Mouse (Mus musculus): Measurements from ENCODE around the gene Rarg.
"Not testable (repeated sequence)": the region's sequence is repeated elsewhere in the genome, so short reads cannot be mapped to it uniquely, and the experiment has no call there.

Gene Rarg

DNA sequence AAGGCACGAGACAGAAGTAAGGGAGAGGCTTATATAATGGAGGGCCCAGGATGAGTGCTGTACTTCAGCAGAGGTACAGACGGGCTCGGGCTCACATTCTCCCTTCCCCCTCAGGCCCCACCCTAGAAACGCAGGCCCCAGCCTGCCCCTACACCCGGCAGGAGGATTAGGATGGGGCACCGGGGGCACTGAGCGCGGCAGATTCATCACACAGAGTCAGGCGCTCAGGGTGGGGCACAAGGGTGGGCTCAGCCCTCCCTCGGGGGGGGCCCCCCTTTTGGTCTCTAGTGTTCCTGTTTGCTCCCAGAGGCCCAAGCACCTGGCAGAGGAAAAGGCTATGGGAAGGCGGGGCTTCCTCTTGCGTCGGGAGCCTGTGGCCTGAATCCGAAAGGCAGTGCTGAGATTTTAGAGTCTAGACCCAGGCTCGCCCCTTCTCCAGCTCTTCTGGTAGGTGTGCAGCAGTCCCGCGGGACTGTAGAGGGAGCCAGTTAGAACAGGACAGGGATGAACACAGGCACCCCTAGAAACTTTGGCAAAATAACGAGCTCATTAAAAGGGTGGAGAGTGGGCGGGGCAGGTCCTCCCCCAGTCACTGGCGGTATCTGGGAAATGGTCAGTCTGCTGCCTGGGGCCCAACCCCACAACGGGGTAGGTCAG lies 21.8 kb downstream of the Rarg start:
- DNase-seq, result no peak

DNA sequence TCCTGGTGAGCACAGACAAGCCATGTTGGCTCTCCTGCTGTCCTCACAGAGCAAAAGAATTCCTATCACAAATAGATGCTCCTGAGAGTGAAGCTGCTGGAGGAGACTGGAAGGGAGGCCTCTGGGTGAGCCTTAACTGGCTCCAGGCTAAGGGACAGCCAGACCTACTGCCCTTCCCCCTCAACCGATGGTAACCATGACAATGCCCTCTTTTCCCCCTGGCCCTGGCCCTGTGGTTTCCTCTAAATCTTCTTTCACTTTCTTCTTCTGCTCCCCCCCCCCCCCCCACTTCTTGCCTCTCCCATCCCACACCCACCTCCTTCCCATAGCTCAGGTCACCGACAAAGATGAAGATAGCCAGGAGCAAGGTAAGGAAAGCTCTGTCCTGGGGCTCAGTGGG lies 23.4 kb downstream of the Rarg start:
- no peak for DNase-seq

DNA sequence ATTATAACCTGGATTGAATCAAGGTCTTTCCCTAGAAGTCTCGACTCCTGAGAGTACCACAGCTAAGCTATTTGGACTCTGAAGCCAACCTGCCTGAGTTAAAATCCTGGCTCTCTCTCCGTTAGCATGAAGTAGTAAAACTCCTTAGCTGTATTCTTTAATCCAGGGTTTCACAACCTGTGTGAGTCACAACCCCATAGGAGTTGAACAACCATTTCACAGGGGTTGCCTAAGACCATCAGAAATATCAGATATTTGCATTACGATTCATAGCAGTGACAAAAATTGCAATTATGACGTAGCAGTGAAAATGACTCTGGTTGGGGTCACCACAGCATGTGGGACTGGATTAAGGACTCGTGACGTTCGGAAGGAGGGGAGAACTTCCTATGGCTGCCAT lies 24.6 kb downstream of the Rarg start:
- DNase-seq, result no peak

DNA sequence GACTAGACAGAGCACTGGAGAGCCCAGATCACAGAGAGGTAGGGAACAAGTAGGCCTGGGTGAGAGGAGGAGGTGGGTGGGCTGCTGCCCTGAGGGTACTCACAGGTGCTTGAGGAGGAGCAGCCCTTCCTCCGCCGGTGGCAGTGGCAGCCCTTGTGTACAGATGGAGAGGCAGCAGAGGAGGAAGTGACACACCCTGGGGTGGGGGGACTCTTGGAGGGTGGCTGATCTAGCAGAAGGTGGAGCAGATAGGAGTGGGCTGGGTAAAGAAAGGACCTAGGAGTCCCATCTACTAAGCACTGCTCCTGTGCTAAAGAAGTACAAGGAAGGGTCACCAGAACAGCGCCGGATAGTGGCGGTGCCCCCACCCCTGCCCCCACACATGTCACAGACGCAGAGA lies 25.6 kb downstream of the Rarg start, which contains the start of gene Itgb7:
Gene Itgb7 (minus strand): TSS at position 197 of the 400 bp plus-strand sequence.
- DNase-seq, result no peak

DNA sequence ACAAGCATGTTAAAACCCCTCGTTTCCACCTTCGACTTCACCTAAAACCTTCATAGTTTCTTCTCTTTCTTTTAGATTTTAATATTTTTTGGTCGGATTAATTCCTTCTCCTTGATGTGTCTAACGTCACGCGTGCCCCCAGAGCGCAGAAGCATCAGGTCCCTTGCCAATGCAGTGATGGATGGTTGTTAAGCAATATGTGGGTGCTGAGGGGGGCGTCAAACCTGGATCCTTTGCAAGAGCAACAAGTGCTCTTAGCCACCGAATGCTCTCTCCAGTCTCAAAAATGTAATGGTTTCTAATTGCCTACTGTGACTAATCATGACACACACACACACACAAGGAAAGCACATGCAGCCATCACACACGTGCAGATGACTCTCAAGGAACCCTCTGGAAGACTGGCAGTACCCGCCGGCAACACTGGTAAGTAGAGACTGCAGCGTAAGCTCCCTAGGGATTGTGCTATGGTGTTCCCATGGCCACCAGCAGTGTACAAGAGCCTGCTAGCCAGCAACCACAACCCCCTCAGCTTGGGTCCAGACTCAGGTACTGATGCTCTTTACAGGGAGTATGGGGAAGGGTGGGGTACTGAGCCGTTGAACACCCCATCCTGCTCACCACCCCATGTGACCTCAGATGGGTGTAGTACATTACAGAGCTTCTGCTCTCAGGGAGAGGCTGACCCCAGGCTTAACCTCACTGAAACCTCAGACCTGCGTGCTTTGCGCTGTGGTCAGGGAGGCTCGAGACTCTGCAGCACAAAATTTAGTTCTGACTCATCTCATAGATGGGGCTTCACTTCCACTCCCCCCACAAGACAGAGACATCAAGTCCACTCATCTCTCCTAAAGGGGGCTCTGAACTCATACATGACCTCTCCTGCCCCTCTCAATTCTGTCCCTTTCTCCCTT lies 26.7 kb downstream of the Rarg start:
- no peak for DNase-seq

DNA sequence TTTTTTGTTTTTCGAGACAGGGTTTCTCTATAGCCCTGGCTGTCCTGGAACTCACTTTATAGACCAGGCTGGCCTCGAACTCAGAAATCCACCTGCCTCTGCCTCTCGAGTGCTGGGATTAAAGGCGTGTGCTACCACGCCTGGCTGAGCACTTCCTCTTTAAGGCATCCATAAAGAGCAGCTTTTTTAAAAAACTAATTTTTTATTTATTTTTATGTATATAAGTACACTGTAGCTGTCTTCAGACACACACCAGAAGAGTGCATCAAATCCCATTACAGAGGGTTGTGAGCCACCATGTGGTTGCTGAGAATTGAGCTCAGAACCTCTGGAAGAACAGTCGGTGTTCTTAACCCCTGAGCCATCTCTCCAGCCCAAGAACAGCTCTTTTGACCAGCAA lies 31.7 kb downstream of the Rarg start:
- not testable (repeated sequence) for DNase-seq

DNA sequence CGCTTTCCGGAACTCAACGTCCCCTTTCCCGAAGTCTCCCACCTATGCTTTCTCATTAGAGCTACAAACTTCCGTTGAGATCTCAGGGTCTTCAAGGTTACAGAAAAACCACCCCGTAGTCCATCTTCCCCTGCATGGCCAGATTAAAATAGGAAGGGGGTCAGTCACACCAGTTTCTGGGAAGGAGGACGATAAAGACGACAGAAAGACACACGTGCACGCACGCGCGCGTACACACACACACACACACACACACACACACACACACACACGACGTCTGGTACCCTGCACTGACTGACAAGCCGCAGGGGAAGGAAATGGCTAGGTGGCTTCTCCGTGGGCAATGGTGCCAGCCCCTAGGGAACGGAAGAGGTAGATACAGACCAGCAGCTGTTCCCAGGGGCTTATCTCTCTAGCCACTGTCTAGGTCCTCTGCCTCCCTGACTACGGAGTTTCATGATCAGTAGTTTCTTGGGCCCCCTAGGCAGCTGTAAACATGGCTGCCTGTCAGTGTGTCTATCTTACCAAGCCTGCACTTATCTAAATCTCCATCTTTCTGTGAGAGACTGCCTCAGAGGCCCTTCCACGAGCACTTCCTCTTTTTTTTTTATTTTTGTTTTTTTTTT lies 32.2 kb downstream of the Rarg start:
- no peak for DNase-seq

DNA sequence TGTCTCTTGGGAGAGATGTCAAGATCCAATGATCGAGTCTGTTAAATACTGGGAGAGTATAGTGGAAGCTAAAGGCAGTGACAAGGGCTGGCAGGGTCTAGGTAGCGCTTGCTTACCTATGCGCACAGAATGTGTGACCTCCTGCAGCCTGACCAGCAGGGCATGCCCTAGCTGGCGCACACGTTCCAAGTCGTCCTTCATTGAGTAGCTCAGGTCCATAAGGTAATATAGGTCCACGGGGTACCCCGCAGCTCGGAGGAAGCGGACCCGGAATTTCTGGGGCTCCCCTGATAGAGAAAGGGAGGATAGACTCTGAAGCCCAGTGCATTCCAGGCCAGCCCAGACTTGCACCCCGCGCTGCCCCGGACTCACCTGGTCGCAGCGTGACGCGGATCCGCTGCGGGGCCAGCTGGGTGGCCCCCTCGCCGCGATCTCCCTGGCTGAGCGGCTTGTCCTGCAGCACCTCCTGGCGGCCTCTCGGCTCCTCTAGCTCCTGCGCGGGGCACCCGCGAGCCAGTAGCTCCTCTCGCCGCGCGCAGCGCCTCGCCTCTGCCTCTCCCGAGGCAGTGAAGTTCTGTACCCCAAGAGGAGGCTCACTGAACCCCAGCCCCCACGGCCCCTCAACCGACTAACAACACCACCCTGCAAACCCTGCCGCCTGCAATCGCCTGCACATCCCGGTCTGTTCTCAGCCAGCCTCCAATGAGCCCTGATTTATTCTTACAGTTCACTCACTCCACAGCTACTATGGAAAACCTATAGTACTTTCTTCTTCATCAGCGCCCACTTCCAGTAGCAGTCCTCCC lies 32.9 kb downstream of the Rarg start:
- peak; percentile 79 for DNase-seq

DNA sequence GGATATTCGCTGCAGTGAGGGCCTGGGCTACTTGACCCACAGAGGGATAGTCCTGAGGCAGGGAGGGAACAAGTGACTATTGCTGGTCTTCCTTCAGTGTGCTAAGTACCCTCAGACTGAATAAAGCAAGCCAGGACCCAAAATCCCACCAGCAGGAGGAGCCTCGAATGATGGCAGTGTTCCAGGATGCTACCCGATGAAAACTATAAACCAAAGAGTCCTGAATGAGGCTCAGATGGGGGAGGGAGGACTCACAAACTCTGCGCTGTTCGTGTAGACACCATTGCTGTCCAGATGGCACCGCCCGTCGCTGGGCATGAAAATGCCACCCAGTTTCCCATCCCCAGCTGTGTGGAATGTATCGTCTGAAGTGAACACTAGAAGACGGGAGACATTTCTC lies 34.9 kb downstream of the Rarg start:
- DNase-seq, result no peak

DNA sequence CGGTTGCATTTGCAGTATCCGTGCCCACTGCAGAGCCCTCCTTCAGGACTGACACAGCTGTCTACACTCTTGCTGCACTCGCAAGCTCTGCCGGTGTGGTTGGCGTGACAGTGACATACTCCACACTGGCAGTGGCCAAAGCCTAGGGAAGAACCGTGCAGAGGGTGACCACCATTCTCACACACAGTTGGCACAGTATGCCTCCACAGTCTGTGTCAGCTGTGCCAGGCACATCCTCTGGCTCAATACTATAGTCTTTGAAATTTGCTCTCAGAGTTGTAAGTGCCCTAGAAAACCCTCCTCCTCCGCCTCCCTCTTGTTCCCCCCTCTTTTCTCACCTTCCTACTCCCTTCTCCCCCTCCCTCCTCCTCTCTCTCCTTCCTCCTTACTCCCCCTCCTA lies 40.0 kb downstream of the Rarg start:
- no peak for DNase-seq

DNA sequence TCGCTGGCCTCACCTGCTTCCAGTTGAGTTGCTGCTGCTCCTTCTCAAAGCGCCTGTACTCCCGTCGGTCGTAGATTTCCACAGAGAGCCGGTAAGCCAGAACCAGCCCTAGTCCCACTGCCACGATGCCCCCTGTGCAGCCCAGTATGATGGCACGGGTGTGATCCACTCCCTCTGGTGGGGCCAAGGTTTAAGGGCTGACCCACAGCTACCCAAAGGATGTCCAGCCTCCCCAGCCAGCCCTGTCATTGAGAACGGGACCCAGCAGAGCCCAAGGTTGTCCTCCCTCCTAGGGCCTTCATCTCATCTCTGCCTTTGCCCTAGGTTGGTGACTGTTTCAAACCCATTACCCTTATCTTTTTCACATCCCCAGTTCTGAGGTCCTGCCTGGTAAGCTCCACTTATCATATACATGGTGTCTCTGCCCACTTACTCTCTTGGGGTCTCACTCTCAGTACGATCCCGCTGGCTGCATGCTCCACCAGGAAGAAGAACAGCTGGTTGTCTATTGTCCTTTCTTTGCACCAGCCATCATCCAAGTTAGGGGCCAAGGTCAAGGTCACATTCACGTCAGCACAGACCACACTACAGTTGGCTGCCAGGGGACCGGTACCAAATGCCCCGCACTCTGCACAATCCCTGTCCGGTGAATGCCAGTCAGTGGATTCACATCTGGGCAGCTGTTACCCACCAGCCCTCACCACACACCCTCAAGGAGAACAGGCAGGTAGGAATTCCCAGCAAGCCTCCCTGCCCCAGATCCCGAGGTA lies 40.7 kb downstream of the Rarg start:
- DNase-seq, result no peak

DNA sequence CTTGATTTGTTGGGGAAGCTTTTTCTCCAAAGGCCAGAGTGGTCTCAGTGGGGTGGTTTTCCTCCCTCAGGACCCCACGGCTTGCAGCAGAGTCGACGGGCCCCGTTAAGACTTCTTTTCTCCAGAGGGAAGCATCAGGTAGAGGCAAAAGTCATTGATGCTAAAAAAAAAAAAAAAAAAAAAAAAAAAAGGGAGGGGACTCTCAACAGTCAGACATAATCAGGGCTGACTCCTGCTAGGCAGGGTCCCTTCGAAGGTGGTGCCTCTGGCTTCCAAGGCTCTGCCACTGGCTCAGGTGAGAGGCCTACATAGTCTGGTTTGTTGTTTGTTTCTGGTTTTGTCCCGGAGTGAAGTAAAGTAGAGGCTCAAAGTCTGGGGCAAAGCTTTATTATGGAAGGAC lies 41.7 kb downstream of the Rarg start:
- no peak for DNase-seq

DNA sequence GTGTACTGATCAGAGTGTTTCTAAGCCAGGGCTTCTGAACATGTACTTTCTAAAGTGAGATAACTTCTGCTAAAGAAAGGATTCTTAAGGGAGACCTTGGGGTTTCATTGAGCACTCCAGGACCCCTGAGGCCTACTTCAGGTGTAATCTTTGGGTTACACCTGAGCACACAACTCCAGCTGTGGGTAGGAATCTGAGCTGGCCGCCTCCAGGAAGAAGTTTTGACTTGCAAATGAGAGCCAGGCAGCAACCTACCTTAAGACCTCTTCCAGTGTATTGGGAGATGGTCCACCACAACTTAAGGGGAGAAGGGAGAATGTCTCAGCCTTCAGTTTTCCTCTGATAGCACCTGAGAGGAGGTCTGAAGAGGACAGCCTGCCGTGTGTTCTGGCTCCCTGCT lies 43.2 kb downstream of the Rarg start:
- DNase-seq, result no peak

DNA sequence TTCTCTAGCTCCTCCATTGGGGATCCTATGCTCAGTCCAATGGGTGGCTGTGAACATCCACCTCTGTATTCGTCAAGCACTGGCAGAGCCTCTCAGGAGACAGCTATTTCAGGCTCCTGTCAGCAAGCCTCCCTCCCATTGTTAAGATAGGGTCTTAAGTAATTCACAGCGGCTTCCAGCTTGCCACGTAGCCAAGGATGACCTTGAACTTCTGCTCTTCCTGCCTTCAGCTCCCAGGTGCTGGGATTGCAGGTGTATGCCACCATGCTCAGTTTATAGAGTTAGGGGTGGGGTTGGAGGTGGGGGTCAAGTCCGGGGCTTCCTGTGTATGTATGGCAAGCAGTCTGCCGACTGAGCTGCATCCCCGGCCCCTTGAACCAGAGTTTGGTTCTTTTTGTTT lies 45.4 kb downstream of the Rarg start:
- DNase-seq, result no peak

DNA sequence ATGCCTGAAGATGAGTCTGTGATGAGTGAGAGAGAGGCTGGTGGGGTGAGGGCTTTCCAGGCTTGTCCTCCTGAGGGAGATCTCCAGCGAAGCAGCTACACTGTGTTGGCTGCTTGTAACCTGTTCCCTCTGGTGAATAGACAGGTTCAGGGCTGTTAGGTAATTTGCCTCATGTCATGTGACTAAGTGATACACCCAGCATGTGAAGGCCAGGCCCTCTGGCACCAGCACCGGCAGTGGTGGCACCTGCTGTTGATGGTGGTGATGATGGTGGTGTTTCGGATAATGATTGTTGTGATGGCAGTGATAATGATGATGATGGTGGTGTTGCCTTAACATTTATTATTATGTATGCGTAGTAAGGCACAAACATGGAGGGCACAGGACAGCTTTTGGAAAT lies 46.5 kb downstream of the Rarg start:
- no peak for DNase-seq

DNA sequence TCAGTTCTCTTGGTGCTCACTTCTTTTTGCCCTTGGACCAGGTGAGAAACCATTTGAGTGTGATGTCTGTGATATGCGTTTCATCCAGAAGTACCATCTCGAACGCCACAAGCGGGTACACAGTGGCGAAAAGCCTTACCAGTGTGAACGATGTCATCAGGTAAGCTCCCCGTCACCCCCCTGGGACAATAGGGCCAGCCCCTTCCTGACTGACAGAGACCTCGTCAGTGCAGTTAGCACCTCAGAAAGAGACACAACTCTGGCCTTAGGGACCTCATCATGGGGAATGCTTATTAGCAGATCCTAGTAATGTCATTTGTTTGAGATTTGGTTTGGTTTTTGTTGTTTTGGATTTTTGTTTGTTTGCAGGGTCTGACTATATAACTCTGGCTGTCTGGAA lies 48.2 kb downstream of the Rarg start:
- no peak for DNase-seq

DNA sequence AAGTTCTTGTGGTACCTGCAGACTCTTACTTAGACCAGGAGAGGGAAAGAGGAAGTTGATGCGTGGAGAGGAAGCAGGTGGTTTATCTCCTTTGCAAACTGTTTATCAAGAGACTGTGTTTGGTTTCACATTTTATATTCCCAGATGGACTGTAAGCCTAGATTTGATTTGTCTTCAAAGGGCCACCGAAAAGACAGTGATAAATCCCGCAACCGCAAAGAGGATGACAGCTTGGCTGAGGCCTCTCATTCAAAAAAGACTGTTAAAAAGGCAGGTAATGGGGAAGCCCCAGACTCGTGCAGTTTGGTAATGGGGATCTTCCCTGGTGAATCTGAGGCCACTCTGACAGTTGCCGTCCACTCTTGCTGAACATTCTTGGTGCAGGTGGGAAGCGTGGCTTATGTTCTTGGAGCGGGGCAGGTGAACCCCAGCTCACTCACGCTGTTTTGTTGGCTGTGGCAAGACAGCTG lies 49.2 kb downstream of the Rarg start:
- no peak for DNase-seq

DNA sequence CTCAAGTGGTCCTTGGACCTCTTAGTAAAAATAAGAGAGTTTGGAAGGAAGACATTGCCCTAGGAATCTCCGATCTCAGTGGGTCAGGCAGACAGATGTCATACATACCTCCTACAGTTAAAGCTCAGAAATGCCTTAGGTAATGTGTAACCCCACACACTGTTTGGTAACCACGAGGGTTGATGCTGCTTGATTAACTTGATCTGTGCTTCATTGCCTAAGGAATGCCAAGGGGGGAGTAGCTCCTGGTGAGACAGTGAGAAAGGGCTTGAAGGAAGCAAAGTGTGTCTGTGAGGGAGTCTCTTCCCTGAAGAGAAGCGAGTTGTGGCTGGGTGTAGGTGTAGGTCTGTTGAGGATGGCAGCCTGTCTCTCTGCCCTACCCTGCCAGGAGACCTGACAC lies 50.0 kb downstream of the Rarg start:
- no peak for DNase-seq

DNA sequence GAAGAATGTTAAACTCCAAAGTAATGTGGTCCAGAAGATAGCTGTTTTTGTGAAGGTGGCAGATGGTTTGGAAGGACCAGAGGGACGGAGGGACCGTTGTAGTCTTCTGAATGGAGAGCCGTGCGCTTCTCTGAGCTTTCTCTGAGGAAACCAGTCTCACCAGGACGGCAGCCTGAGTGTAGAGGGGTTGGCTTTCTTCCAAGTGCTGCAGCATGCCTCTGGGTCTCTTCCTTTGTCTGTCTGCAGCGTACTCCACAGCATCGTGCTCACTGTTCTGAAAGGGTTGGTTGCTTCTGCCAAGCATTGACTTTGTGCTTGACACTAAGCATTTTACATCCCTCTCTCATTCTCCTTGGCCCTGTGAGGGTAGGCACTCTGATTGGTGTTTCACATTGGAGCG lies 51.5 kb downstream of the Rarg start:
- peak; percentile 55 for DNase-seq

DNA sequence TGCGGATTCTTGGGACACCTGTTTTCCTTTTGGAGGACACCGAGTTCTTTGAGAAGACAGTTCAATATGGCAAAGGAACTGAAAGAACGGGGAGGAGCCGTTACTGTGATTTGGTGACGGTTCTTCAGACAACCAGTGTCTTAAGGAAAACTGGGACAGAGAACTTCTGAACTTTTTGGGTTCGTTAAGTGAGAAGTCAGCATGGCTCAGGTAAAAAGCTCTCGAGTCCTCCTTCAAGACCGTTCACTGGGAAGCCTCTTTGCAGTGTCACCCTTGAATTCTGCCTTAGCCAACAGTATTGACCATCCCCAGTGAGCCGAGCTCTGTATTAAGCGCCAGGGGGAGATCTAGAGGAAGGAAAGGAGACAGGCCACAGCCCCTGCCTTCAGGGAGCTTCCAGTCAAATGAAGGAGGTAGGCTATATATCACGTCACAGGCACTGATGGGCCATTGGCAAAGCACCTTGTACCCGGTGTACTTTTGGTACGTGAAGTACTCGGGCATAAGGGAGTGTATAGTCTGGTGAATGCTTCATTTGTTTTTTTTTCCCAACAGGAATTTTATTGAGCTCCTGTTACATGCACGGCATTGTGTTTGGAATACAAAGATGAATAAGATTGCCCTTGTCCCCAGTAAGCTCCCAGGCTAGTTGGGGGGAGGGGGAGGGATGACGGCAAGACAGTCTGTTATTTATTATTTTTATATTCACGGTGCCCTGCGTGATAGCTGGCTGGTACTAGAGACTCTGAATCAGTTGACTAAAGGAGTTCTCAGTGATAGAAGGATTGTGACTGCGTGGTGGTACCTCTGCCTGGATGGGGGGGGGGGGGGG lies 52.4 kb downstream of the Rarg start, which contains the start of gene Csad:
Gene Csad (minus strand): TSS at position 51 of the 832 bp plus-strand sequence.
- DNase-seq, result no peak

DNA sequence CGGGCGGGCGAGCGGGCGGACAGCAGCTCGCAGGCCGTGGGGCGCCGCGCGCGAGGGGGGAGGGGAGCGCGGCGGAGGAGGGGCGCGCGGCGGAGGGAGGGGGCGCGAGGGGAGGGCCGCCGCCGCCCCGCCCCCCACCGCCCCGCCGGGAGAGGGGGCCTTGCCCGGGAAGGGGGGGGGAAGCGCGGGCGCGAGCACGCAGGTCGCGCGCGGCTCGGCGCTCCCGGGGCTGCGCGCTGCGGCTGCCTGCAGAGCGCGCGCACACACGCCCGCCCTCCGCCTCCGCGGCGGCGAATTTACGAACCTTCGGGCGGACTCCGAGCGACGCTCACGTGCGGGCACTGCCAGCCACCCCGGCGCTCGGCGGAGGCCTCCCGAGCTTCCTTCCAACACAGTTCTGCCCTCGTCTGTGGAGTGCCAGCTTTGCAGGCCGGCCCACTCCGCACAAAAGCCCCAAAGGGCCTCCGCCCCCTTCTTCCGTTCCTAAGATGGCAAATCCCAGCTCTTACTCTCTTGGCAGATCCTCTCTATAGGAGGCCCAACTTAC lies 53.4 kb downstream of the Rarg start:
- DNase-seq, result peak; percentile 77

Measured in cerebellum, adult 11-12 months (tissue).